Mouse (Mus musculus): Measurements from ENCODE around the gene Mks1. TPM values are rescaled to one million over a fixed set of nuclear protein-coding genes. Genes with fewer than 3 reads are reported as not detected.
"Not testable (repeated sequence)": the region's sequence is repeated elsewhere in the genome, so short reads cannot be mapped to it uniquely, and the experiment has no call there.

Gene Mks1
- polyA plus RNA-seq, 1 experiment from 2014 or later, result 2.1 TPM

GRCm38 (mm10) chr11:87853597-87853954 lies 561 bp downstream of the Mks1 start:
- WGBS (ENCODE audit: missing documents), result 35% methylated on average over 8 of the region's 8 CpGs
- Histone ChIP-seq H3K4me3 (ENCODE audit: inconsistent target) (peak overlapping the region; percentile 59), H3K79me2 (ENCODE audit: inconsistent target) (no peaks in the 10 kb centered on the region), H3K27ac (peak overlapping the region; percentile 42), H3K36me3 (ENCODE audit: inconsistent target) (no peaks in the 10 kb centered on the region)

GRCm38 (mm10) chr11:87854550-87854949 lies 1.5 kb downstream of the Mks1 start:
- Histone ChIP-seq H3K36me3 (ENCODE audit: inconsistent target) (no peaks in the 10 kb centered on the region), H3K79me2 (ENCODE audit: inconsistent target) (no peaks in the 10 kb centered on the region), H3K4me3 (ENCODE audit: inconsistent target) (no peak overlapping the region), H3K27ac (no peak overlapping the region)
- WGBS (ENCODE audit: missing documents), result 91% methylated on average over 7 of the region's 7 CpGs

GRCm38 (mm10) chr11:87859273-87859672 lies 6.3 kb downstream of the Mks1 start:
- H3K36me3 ChIP-seq (ENCODE audit: inconsistent target), result no peaks in the 10 kb centered on the region
- WGBS (ENCODE audit: missing documents), result 97% methylated on average over 11 of the region's 11 CpGs

GRCm38 (mm10) chr11:87860426-87860825 lies 7.4 kb downstream of the Mks1 start:
- WGBS (ENCODE audit: missing documents), result 94% methylated on average over 9 of the region's 9 CpGs
- Histone ChIP-seq H3K4me3 (ENCODE audit: inconsistent target) (no peak overlapping the region), H3K27ac (no peak overlapping the region), H3K36me3 (ENCODE audit: inconsistent target) (no peaks in the 10 kb centered on the region), H3K79me2 (ENCODE audit: inconsistent target) (no peaks in the 10 kb centered on the region)

More at GRCm38 (mm10) chr11:87859273-87859672, 6.3 kb downstream of the Mks1 start:
- Histone ChIP-seq H3K79me2 (ENCODE audit: inconsistent target) (no peaks in the 10 kb centered on the region), H3K27ac (no peak overlapping the region), H3K4me3 (ENCODE audit: inconsistent target) (no peak overlapping the region)

- H3K79me2 ChIP-seq (ENCODE audit: inconsistent target), result no peaks in the 10 kb centered on the region
- WGBS (ENCODE audit: missing documents), result over 99% methylated on average over 12 of the region's 13 CpGs
- H3K36me3 ChIP-seq (ENCODE audit: inconsistent target), result no peaks in the 10 kb centered on the region
- H3K4me3 ChIP-seq (ENCODE audit: inconsistent target), result no peak overlapping the region
- H3K27ac ChIP-seq, result no peak overlapping the region
Observed at GRCm38 (mm10) chr11:87862805-87863204, 9.8 kb downstream of the Mks1 start.

- not testable (repeated sequence) for H3K36me3 ChIP-seq (ENCODE audit: inconsistent target)
- 86% methylated on average over 1 of the region's 2 CpGs for WGBS (ENCODE audit: missing documents)
Observed at GRCm38 (mm10) chr11:87866891-87867290, 13.9 kb downstream of the Mks1 start.

GRCm38 (mm10) chr11:87870096-87870495 lies 17.1 kb downstream of the Mks1 start:
- no peaks in the 10 kb centered on the region for H3K79me2 ChIP-seq (ENCODE audit: inconsistent target)

More at GRCm38 (mm10) chr11:87866891-87867290, 13.9 kb downstream of the Mks1 start:
- H3K79me2 ChIP-seq (ENCODE audit: inconsistent target); H3K4me3 ChIP-seq (ENCODE audit: inconsistent target); H3K27ac ChIP-seq: not testable (repeated sequence)

GRCm38 (mm10) chr11:87871766-87872165 lies 18.8 kb downstream of the Mks1 start:
- H3K27ac ChIP-seq, result no peak overlapping the region
- no peaks in the 10 kb centered on the region for H3K36me3 ChIP-seq (ENCODE audit: inconsistent target)
- WGBS (ENCODE audit: missing documents), result 64% methylated on average over 8 of the region's 8 CpGs
- H3K79me2 ChIP-seq (ENCODE audit: inconsistent target), result no peaks in the 10 kb centered on the region
- no peak overlapping the region for H3K4me3 ChIP-seq (ENCODE audit: inconsistent target)

More at GRCm38 (mm10) chr11:87870096-87870495, 17.1 kb downstream of the Mks1 start:
- 81% methylated on average over 1 of the region's 2 CpGs for WGBS (ENCODE audit: missing documents)
- Histone ChIP-seq H3K27ac (no peak overlapping the region), H3K4me3 (ENCODE audit: inconsistent target) (no peak overlapping the region), H3K36me3 (ENCODE audit: inconsistent target) (no peaks in the 10 kb centered on the region)

- 78% methylated on average over 6 of the region's 6 CpGs for WGBS (ENCODE audit: missing documents)
- Histone ChIP-seq H3K27ac (no peak within 1 kb of the TSS), H3K79me2 (ENCODE audit: inconsistent target) (no peaks in the 10 kb centered on the region), H3K4me3 (ENCODE audit: inconsistent target) (no peak within 1 kb of the TSS), H3K36me3 (ENCODE audit: inconsistent target) (no peaks in the 10 kb centered on the region)
Observed at GRCm38 (mm10) chr11:87875436-87875835, 22.4 kb downstream of the Mks1 start, which contains the start of gene Epx. TSS of gene Epx (minus strand) at chr11:87875536.

GRCm38 (mm10) chr11:87879826-87880225 lies 26.8 kb downstream of the Mks1 start:
- Histone ChIP-seq H3K4me3 (ENCODE audit: inconsistent target) (no peak overlapping the region), H3K79me2 (ENCODE audit: inconsistent target) (no peaks in the 10 kb centered on the region), H3K36me3 (ENCODE audit: inconsistent target) (no peaks in the 10 kb centered on the region), H3K27ac (no peak overlapping the region)
- 77% methylated on average over 9 of the region's 9 CpGs for WGBS (ENCODE audit: missing documents)

GRCm38 (mm10) chr11:87881714-87882113 lies 28.7 kb downstream of the Mks1 start:
- 46% methylated on average over 4 of the region's 4 CpGs for WGBS (ENCODE audit: missing documents)
- Histone ChIP-seq H3K4me3 (ENCODE audit: inconsistent target) (no peak overlapping the region), H3K27ac (no peak overlapping the region), H3K36me3 (ENCODE audit: inconsistent target) (no peaks in the 10 kb centered on the region), H3K79me2 (ENCODE audit: inconsistent target) (no peaks in the 10 kb centered on the region)

- 36% methylated on average over 5 of the region's 5 CpGs for WGBS (ENCODE audit: missing documents)
- Histone ChIP-seq H3K79me2 (ENCODE audit: inconsistent target) (no peaks in the 10 kb centered on the region), H3K36me3 (ENCODE audit: inconsistent target) (no peaks in the 10 kb centered on the region), H3K4me3 (ENCODE audit: inconsistent target) (no peak overlapping the region), H3K27ac (no peak overlapping the region)
Observed at GRCm38 (mm10) chr11:87883493-87883892, 30.5 kb downstream of the Mks1 start.

- Histone ChIP-seq H3K27ac (no peak overlapping the region), H3K4me3 (ENCODE audit: inconsistent target) (no peak overlapping the region), H3K79me2 (ENCODE audit: inconsistent target) (no peaks in the 10 kb centered on the region), H3K36me3 (ENCODE audit: inconsistent target) (no peaks in the 10 kb centered on the region)
- 80% methylated on average over 5 of the region's 5 CpGs for WGBS (ENCODE audit: missing documents)
Observed at GRCm38 (mm10) chr11:87884856-87885255, 31.8 kb downstream of the Mks1 start.

- no peaks in the 10 kb centered on the region for H3K79me2 ChIP-seq (ENCODE audit: inconsistent target)
- H3K27ac ChIP-seq, result no peak within 1 kb of the TSS
- 93% methylated on average over 6 of the region's 6 CpGs for WGBS (ENCODE audit: missing documents)
- no peak within 1 kb of the TSS for H3K4me3 ChIP-seq (ENCODE audit: inconsistent target)
- no peaks in the 10 kb centered on the region for H3K36me3 ChIP-seq (ENCODE audit: inconsistent target)
Observed at GRCm38 (mm10) chr11:87892168-87892567, 39.2 kb downstream of the Mks1 start, which contains the start of gene Olfr462. TSS of gene Olfr462 (minus strand) at chr11:87892268.

- Histone ChIP-seq H3K4me3 (ENCODE audit: inconsistent target) (no peak within 1 kb of the TSS), H3K36me3 (ENCODE audit: inconsistent target) (no peaks in the 10 kb centered on the region), H3K79me2 (ENCODE audit: inconsistent target) (no peaks in the 10 kb centered on the region), H3K27ac (no peak within 1 kb of the TSS)
Observed at GRCm38 (mm10) chr11:87897287-87897686, 44.3 kb downstream of the Mks1 start, which contains the start of gene Olfr463. TSS of gene Olfr463 (minus strand) at chr11:87897387.

GRCm38 (mm10) chr11:87904331-87904730 lies 51.3 kb downstream of the Mks1 start:
- Histone ChIP-seq H3K27ac (no peak overlapping the region), H3K4me3 (ENCODE audit: inconsistent target) (no peak overlapping the region), H3K79me2 (ENCODE audit: inconsistent target) (no peaks in the 10 kb centered on the region), H3K36me3 (ENCODE audit: inconsistent target) (no peaks in the 10 kb centered on the region)
- WGBS (ENCODE audit: missing documents), result 76% methylated on average over 3 of the region's 3 CpGs

All from macrophage (primary cell).